Mouse (Mus musculus): ENCODE results near the gene Swap70. TPM values are rescaled to one million over a fixed set of nuclear protein-coding genes. Genes with fewer than 3 reads are reported as not detected.

Gene Swap70
- polyA plus RNA-seq, 1 experiment from 2014 or later, result 7.4 TPM

GRCm38 (mm10) chr7:110277734-110278245 lies 56.3 kb downstream of the Swap70 start:
- H3K9ac ChIP-seq (replicated peaks; ENCODE audit: low read depth, low read length), result no peak overlapping the region
- no peak overlapping the region for H3K27ac ChIP-seq (ENCODE audit: low read depth, low read length)
- H3K36me3 ChIP-seq (ENCODE audit: control insufficient read depth, insufficient read depth, low read length), result no peaks in the 10 kb centered on the region
- no peaks in the 10 kb centered on the region for H3K4me1 ChIP-seq (ENCODE audit: control insufficient read depth, insufficient read depth, low read length)
- no peak for ATAC-seq (ENCODE audit: low read depth)
- WGBS, result 93% methylated on average over 5 of the region's 5 CpGs
- H3K4me2 ChIP-seq (ENCODE audit: low read depth, low read length), result no peak overlapping the region
- H3K27me3 ChIP-seq (ENCODE audit: control insufficient read depth, insufficient read depth, low read length), result no peaks in the 10 kb centered on the region
- H3K4me3 ChIP-seq (ENCODE audit: low read depth, low read length), result no peak overlapping the region
- no peaks in the 10 kb centered on the region for H3K9me3 ChIP-seq (ENCODE audit: control insufficient read depth, low read length)

DNA sequence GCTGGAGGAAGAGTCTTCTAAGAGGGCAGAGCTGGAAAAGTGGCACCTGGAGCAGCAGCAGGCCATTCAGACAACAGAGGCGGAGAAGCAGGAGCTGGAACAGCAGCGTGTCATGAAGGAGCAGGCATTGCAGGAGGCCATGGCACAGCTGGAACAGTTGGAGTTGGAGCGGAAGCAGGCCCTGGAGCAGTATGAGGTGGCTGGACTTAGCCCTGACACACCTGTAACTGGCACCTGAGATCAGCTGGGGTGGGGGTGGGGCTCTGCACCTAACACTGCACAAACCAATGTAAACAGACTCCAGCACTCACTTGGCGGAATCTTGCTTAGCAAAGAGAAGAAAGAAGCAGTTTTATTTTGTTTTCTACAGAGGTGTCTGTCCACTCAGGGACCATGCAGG lies 57.7 kb downstream of the Swap70 start:
- 96% methylated on average over 4 of the region's 4 CpGs for WGBS
- H3K27me3 ChIP-seq (ENCODE audit: control insufficient read depth, insufficient read depth, low read length), result no peaks in the 10 kb centered on the region
- H3K27ac ChIP-seq (ENCODE audit: low read depth, low read length), result no peak overlapping the region
- H3K4me2 ChIP-seq (ENCODE audit: low read depth, low read length), result no peak overlapping the region
- H3K4me3 ChIP-seq (ENCODE audit: low read depth, low read length), result no peak overlapping the region
- no peak for ATAC-seq (ENCODE audit: low read depth)
- no peak overlapping the region for H3K9ac ChIP-seq (replicated peaks; ENCODE audit: low read depth, low read length)
- no peaks in the 10 kb centered on the region for H3K4me1 ChIP-seq (ENCODE audit: control insufficient read depth, insufficient read depth, low read length)
- H3K36me3 ChIP-seq (ENCODE audit: control insufficient read depth, insufficient read depth, low read length), result no peaks in the 10 kb centered on the region
- H3K9me3 ChIP-seq (ENCODE audit: control insufficient read depth, low read length), result no peaks in the 10 kb centered on the region

- H3K4me3 ChIP-seq (ENCODE audit: low read depth, low read length), result no peak overlapping the region
- WGBS, result 93% methylated on average over 11 of the region's 11 CpGs
- no peak for ATAC-seq (ENCODE audit: low read depth)
Measured at GRCm38 (mm10) chr7:110281435-110282256, 60.1 kb downstream of the Swap70 start.

DNA sequence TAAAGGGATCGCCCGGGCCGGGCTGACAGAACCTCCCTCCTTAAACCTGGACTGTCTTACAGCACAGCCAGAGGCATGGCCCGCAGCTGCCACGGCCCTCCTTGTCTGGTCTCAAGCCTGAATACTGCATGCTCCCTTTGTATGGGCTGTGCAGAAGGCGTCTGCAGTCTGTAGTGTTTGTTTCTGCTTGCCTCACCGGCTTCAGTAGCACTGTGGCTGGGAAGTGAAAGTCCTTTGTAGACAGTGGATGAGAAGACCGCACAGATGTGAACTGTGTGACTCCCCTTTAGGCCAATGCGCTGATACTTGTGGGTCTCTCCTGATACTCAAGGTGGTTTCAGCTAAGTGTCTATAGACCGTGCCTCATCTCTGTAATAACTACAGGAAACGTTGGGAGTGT lies 61.3 kb downstream of the Swap70 start:
- Histone ChIP-seq H3K4me1 (ENCODE audit: control insufficient read depth, insufficient read depth, low read length) (no peaks in the 10 kb centered on the region), H3K4me2 (ENCODE audit: low read depth, low read length) (no peak overlapping the region), H3K27ac (ENCODE audit: low read depth, low read length) (no peak overlapping the region), H3K4me3 (ENCODE audit: low read depth, low read length) (no peak overlapping the region), H3K9me3 (ENCODE audit: control insufficient read depth, low read length) (no peaks in the 10 kb centered on the region), H3K36me3 (ENCODE audit: control insufficient read depth, insufficient read depth, low read length) (no peaks in the 10 kb centered on the region), H3K9ac (replicated peaks; ENCODE audit: low read depth, low read length) (no peak overlapping the region), H3K27me3 (ENCODE audit: control insufficient read depth, insufficient read depth, low read length) (no peaks in the 10 kb centered on the region)
- no peak for ATAC-seq (ENCODE audit: low read depth)
- 84% methylated on average over 11 of the region's 11 CpGs for WGBS

More at GRCm38 (mm10) chr7:110281435-110282256, 60.1 kb downstream of the Swap70 start:
- Histone ChIP-seq H3K27ac (ENCODE audit: low read depth, low read length) (no peak overlapping the region), H3K9me3 (ENCODE audit: control insufficient read depth, low read length) (no peaks in the 10 kb centered on the region), H3K27me3 (ENCODE audit: control insufficient read depth, insufficient read depth, low read length) (no peaks in the 10 kb centered on the region), H3K36me3 (ENCODE audit: control insufficient read depth, insufficient read depth, low read length) (no peaks in the 10 kb centered on the region), H3K9ac (replicated peaks; ENCODE audit: low read depth, low read length) (no peak overlapping the region), H3K4me1 (ENCODE audit: control insufficient read depth, insufficient read depth, low read length) (no peaks in the 10 kb centered on the region), H3K4me2 (ENCODE audit: low read depth, low read length) (no peak overlapping the region)

GRCm38 (mm10) chr7:110283484-110284275 lies 62.2 kb downstream of the Swap70 start:
- H3K27ac ChIP-seq (ENCODE audit: low read depth, low read length), result no peak overlapping the region
- no peak overlapping the region for H3K4me3 ChIP-seq (ENCODE audit: low read depth, low read length)
- H3K9ac ChIP-seq (replicated peaks; ENCODE audit: low read depth, low read length), result no peak overlapping the region
- no peaks in the 10 kb centered on the region for H3K27me3 ChIP-seq (ENCODE audit: control insufficient read depth, insufficient read depth, low read length)
- ATAC-seq (ENCODE audit: low read depth), result no peak
- no peaks in the 10 kb centered on the region for H3K9me3 ChIP-seq (ENCODE audit: control insufficient read depth, low read length)
- 94% methylated on average over 6 of the region's 6 CpGs for WGBS
- no peaks in the 10 kb centered on the region for H3K4me1 ChIP-seq (ENCODE audit: control insufficient read depth, insufficient read depth, low read length)
- H3K4me2 ChIP-seq (ENCODE audit: low read depth, low read length), result no peak overlapping the region
- no peaks in the 10 kb centered on the region for H3K36me3 ChIP-seq (ENCODE audit: control insufficient read depth, insufficient read depth, low read length)

- Histone ChIP-seq H3K4me3 (ENCODE audit: low read depth, low read length) (no peak overlapping the region), H3K9me3 (ENCODE audit: control insufficient read depth, low read length) (no peaks in the 10 kb centered on the region), H3K9ac (replicated peaks; ENCODE audit: low read depth, low read length) (no peak overlapping the region), H3K4me2 (ENCODE audit: low read depth, low read length) (no peak overlapping the region), H3K27ac (ENCODE audit: low read depth, low read length) (no peak overlapping the region), H3K27me3 (ENCODE audit: control insufficient read depth, insufficient read depth, low read length) (no peaks in the 10 kb centered on the region), H3K4me1 (ENCODE audit: control insufficient read depth, insufficient read depth, low read length) (no peaks in the 10 kb centered on the region), H3K36me3 (ENCODE audit: control insufficient read depth, insufficient read depth, low read length) (no peaks in the 10 kb centered on the region)
- 93% methylated on average over 12 of the region's 12 CpGs for WGBS
- ATAC-seq (ENCODE audit: low read depth), result no peak
Measured at GRCm38 (mm10) chr7:110285076-110285848, 63.8 kb downstream of the Swap70 start.

- Histone ChIP-seq H3K9ac (replicated peaks; ENCODE audit: low read depth, low read length) (no peak overlapping the region), H3K4me2 (ENCODE audit: low read depth, low read length) (no peak overlapping the region), H3K27me3 (ENCODE audit: control insufficient read depth, insufficient read depth, low read length) (no peaks in the 10 kb centered on the region), H3K4me1 (ENCODE audit: control insufficient read depth, insufficient read depth, low read length) (no peaks in the 10 kb centered on the region), H3K4me3 (ENCODE audit: low read depth, low read length) (no peak overlapping the region), H3K27ac (ENCODE audit: low read depth, low read length) (no peak overlapping the region), H3K9me3 (ENCODE audit: control insufficient read depth, low read length) (no peaks in the 10 kb centered on the region), H3K36me3 (ENCODE audit: control insufficient read depth, insufficient read depth, low read length) (no peaks in the 10 kb centered on the region)
- 77% methylated on average over 3 of the region's 3 CpGs for WGBS
- no peak for ATAC-seq (ENCODE audit: low read depth)
Measured at GRCm38 (mm10) chr7:110285849-110286151, 64.3 kb downstream of the Swap70 start.

GRCm38 (mm10) chr7:110286198-110286732 lies 64.8 kb downstream of the Swap70 start:
- H3K4me2 ChIP-seq (ENCODE audit: low read depth, low read length), result no peak overlapping the region
- H3K9ac ChIP-seq (replicated peaks; ENCODE audit: low read depth, low read length), result no peak overlapping the region
- H3K9me3 ChIP-seq (ENCODE audit: control insufficient read depth, low read length), result no peaks in the 10 kb centered on the region
- ATAC-seq (ENCODE audit: low read depth), result no peak
- no peaks in the 10 kb centered on the region for H3K27me3 ChIP-seq (ENCODE audit: control insufficient read depth, insufficient read depth, low read length)
- H3K36me3 ChIP-seq (ENCODE audit: control insufficient read depth, insufficient read depth, low read length), result no peaks in the 10 kb centered on the region
- H3K27ac ChIP-seq (ENCODE audit: low read depth, low read length), result no peak overlapping the region
- no peaks in the 10 kb centered on the region for H3K4me1 ChIP-seq (ENCODE audit: control insufficient read depth, insufficient read depth, low read length)
- 83% methylated on average over 8 of the region's 8 CpGs for WGBS
- no peak overlapping the region for H3K4me3 ChIP-seq (ENCODE audit: low read depth, low read length)

All from neural tube, embryonic 14.5 days (tissue).